Mouse (Mus musculus) erythroid progenitor cell, adult 5-6 weeks (primary cell): Measurements from ENCODE around the gene Gm4131. TPM values are rescaled to one million over a fixed set of nuclear protein-coding genes. Genes with fewer than 3 reads are reported as not detected.
"Not testable (repeated sequence)": the region's sequence is repeated elsewhere in the genome, so short reads cannot be mapped to it uniquely, and the experiment has no call there.

ENCODE experiments used
- ATAC-seq: replicated peaks from 2 replicates; pipeline ENCODE4 v1.8.0; 2016; ENCODE audit warnings: moderate number of reproducible peaks, mild to moderate bottlenecking, moderate TSS enrichment, inconsistent platforms; ENCODE audit not compliant: poor library complexity, low FRiP score, severe bottlenecking
- total RNA-seq, 2 experiments: library from RNA; stranded (forward) in 1 of 2; stranded (reverse) in 1 of 2; fragments of 150-400 nt in 1 of 2; fragments of 186-747, 209-891 nt in 1 of 2; gene quantifications; 2 replicates each; pipeline versions ENCODE4 v1.2.3 to v1.2.4; 2015 to 2017; ENCODE audit warnings: low replicate concordance in 2 of 2

Gene Gm4131
- total RNA-seq (2015; ENCODE audit: low replicate concordance) (not detected in 2 replicates), total RNA-seq (2017; ENCODE audit: low replicate concordance) (not detected in 2 replicates)

DNA sequence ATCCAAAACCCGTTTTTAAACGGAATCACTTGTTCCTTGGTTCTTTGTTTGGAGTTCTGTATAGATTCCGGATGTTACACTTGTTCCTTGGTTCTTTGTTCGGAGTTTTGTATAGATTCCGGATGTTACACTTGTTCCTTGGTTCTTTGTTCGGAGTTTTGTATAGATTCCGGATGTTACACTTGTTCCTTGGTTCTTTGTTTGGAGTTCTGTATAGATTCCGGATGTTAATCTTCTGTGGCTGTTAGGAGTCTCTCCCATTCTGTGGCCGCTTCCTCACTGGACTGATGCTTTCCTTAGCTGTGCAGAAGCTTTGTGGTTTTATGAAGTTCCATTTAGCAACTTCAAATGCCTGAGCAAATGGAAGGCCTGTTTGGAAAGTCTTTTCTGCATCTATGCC lies at the start of gene Gm4131:
Gene Gm4131 (minus strand): TSS at position 101 of the 400 bp plus-strand sequence.
- ATAC-seq, result not testable (repeated sequence)

DNA sequence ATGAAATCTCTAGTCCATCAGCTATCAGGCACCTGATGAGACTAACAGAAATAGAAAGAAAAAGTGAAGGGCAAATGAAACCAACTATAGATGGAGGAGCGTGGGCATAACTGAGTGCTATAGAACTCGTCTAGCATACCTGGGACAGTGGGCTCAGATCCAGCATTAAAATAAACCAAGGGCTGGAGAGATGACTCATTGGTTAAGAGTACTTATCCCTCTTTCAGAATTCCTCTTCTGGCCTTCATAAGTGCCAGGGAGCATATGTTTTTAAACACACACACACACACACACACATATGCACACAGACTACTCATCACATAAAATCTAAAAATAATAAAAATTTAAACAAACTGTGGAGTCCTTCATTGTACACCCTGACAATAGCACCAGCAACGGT lies 43.2 kb upstream of the Gm4131 start:
- no peak for ATAC-seq

DNA sequence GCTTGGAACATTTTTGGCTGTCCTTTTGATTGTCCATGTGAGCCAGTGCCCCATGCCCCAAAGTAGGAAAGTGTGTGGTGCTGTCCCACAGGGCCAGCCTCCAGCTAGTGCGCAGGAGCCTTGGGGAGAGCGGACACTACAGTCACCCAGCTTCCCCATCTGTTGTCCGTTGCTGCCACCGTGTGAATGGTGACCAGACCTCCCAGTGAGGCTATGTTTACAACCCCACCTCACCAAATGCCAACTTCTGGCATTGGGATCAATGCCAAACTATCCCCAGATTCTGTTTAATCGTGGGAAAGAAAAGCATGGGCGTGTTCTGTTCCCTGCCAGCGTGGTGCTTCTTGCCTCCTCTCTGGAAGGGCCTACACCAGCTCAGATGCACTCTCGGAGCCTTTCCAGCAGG lies 41.1 kb upstream of the Gm4131 start:
- no peak for ATAC-seq

DNA sequence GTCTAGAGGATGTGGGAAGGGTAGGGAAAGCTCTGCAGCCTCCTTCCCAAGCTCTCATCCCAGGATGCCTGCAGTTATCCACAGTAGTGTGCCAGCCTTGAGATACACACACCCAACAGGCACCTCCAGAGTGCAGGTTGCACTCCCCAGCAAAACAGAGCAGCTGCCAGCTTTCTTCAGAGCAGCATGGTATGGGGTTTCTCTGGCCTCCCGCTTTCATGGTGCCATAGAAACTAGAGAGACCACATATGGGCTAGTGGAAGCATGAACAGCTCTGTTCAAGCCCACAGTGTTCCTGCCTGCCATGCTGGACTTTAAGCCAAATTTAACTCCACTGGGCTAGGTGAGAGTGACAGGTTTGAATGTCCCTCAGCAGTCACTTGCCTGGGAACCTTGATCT lies 36.1 kb upstream of the Gm4131 start:
- ATAC-seq, result no peak

DNA sequence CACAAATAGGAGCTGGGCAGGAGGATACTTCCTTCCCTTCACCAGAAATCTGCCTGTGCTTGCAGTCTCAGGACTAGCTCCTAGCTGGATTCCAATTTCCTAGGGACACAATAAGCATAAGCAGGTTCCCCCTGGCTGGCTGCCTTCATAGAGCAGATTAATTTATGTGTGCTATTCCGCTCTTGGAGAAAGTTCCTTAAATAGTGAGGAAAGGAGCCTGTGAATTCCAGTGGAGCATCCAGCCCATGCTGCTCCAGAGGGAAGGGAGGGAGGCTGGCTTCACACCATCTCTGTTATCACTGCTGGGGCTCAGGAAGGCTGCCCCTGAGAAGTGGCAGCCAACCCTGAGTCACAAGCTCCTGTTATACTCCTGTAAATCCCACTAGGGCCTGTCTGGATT lies 35.5 kb upstream of the Gm4131 start:
- no peak for ATAC-seq

GRCm38 (mm10) chr14:62600109-62600522 lies 33.4 kb upstream of the Gm4131 start:
- no peak for ATAC-seq

GRCm38 (mm10) chr14:62585338-62585737 lies 18.6 kb upstream of the Gm4131 start:
- no peak for ATAC-seq

DNA sequence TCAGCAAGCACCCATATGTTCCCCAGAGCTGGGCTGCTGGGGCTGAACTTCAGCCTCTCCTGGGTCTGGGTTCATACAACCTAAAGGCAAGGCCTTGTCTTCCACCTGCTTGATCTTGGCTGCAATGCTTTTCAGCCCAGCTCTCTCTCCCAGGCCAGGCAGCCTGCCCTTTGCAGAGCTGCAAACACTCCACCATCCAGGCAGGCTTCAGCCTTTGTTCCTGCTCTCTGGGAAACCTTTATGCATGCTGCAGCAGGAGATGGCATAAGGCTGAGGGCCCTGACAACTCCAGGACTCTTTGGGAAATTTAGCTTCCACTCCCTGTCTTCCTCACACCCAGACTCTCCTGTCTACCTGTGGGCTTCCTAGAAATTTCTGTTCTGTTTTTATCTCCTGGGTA lies 17.9 kb upstream of the Gm4131 start:
- ATAC-seq, result no peak

- no peak for ATAC-seq
These were observed 15.0 kb upstream of the Gm4131 start for GRCm38 (mm10) chr14:62581768-62582167.

DNA sequence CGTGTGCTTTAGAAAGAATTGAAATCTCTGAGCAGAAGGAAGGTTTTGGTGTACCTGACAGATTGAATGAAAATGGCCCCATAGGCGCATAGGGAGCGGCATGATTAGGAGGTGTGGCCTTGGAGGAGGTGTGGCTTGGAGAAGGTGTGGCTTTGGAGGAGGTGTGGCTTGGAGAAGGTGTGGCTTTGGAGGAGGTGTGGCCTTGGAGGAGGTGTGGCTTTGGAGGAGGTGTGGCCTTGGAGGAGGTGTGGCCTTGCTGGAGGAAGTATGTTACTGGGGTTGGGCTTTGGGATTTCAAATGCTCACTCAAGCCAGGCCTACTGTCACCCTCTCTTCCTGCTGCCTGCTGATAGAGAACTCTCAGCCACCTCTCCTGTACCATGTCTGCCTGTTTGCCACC lies 14.2 kb upstream of the Gm4131 start:
- no peak for ATAC-seq

- no peak for ATAC-seq
These were observed 9.1 kb upstream of the Gm4131 start for GRCm38 (mm10) chr14:62575862-62576261.

GRCm38 (mm10) chr14:62574906-62575305 lies 8.2 kb upstream of the Gm4131 start:
- no peak for ATAC-seq

DNA sequence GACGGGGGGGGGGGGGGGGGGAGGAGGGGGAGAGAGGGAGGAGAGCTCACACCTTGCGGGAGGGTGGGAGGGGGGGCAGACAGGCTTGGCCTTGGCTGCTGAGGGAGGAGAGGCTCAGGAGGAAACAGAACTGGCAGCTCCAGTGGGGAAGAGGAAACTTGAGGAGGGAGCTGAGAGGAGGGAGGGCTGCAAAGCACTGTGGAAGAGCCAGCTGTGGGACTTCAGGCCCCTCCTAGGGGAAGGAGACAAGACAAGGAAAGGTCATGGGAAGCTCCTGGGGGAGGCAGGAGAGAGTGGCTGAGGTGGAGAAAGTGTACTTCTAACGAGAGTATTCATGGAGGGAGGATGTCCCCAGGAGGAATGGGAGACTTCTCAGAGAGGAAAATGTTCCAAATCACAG lies 6.7 kb upstream of the Gm4131 start:
- no peak for ATAC-seq

DNA sequence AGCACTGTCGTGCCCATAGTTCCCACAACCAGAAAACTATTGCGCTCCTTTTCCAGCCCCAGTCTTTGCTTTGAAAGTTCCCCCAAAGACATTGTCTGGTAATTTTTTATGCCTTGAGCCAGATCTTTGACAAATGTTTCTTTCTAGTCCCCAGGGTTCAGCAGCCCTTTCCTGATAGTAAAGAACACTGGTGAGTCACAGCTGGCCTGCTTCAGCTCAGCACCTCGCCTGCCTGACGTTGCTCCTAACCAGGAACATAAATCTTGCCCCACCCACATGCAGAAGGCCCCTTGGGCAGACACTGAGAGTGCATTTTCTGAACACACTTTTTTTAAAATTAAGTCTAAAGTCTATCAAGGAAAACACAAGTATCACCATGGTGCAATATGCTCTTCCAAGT lies 3.6 kb upstream of the Gm4131 start:
- ATAC-seq, result no peak

GRCm38 (mm10) chr14:62569463-62569862 lies 2.7 kb upstream of the Gm4131 start:
- ATAC-seq, result no peak

- ATAC-seq, result no peak
These were observed 3.0 kb downstream of the Gm4131 start for GRCm38 (mm10) chr14:62563679-62564078.

DNA sequence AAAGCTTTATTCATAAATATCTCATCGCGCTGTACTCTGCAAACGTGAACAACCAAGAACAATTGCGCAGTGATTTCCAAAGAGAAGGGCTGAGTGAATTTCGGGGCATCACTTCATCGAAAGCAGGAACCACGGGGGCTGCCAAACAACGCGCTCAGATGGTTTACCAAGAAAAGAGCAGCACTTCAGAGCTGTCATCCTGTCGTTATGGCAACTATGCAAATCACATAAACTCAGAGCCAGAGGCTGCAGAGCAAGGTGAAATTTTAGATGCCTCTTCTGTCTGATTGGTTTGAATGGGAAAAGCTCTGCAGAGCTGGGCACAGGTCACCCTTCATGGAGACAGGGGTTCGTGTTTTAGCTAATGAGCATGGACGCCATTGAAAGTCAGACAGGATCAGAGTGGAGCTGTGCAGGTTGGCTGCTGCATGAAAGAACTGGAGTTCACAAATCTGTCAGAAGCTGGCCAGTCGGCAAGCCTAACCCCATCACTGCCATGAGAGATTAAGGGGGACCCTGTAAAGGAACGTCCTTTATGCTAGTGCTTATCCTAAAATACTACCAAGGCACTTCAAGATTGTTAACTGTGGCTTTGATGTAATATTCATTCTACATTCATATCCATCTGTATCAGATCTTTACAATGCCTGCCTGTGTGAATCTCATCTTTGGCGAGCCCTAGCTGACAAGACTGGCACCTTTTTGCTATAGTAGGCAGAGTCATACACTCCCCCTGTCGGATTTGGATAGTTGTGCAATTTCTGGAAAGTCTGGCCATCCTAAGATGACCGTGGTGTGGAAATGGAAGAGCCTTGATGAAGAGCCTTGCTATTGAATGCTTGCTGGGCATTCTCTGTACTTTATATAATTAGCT lies 4.6 kb downstream of the Gm4131 start:
- ATAC-seq, result no peak

- ATAC-seq, result no peak
These were observed 9.6 kb downstream of the Gm4131 start for GRCm38 (mm10) chr14:62557111-62557510.

DNA sequence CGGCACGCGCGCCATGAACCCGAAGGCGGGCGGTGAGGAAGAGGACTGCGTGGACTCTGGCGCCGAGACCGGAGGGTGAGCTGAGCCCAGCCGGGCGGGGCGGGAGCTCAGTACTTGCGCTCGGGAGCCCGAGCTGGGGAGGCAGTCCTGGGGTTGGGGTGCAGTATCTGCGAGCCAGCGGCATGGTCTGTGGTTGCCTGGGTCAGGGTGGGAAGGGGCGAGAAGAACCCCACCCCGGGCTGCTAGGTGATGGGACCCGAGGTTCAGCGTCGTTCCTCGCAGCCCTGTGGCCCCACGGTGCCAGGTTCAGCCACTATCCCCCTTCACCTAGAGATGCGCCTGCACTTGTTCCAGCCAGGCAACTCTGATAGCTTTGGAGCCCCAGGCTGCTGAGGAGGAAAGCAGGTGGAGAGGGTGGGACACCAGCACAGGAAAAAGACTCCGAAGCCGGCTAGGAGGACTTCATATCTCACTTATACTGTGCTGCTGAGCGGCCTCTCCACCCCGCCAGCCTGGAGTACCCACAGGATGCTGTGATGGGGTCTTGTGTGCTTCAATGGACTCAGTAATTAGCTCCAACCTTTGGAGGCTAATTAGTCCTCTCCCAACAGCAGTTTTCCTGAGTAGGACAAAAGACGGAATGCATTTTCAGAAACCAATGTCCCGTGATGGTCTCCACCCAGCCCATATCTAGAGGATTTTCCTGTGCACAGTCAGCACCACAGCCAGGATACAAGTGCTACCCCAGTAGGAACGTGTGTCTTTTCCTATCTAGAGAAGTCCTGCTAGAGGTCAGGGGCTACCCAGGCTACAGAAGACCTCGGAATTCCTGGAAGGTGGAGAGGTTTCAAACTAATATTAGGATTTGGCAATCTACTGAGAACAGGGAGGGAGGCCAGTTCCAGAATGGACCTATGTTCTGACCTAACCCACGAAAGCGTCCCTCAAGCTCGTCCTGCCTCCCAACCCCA lies 10.6 kb downstream of the Gm4131 start:
- no peak for ATAC-seq

DNA sequence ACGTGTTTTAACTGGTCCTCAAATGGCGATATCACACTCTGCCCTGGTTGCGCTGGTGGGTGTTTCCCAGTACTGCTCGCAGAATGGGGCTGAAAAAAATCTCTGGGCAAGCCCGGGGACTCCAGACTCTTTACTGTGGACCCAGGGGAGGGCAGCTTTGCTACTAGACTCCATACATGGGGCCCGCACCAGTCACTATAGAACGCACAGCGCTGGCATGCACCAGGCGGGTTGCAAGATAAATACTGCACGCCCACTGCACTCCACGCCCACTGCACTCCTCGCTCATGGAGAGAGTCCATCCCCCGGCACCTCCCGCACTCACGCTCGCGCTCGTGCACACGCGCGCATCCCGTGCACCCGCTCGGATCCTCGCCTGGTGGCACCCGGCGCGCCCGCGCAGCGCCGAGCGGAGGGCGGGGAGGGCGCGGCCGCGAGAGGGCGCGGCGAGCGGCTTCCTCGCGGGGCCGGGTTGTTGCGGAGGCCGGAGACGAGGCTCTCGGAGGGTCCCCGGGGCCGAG lies 11.4 kb downstream of the Gm4131 start, which contains the start of gene Fam124a:
Gene Fam124a (plus strand): TSS at position 429 of the 521 bp plus-strand sequence.
- ATAC-seq, result no peak
